Mouse (Mus musculus) ovary, postnatal 36 days (tissue): ENCODE data around the gene Slc17a7.
"Not testable (repeated sequence)": the region's sequence is repeated elsewhere in the genome, so short reads cannot be mapped to it uniquely, and the experiment has no call there.

Experiments
- DNase-seq: peaks from one replicate; pipeline ENCODE4 v3.0.0; 2022; ENCODE audit warnings: low spot score, mixed read lengths

Slc17a7 gene

GRCm38 (mm10) chr7:45133446-45134159 is 30.1 kb upstream of the Slc17a7 start:
- no peak for DNase-seq

GRCm38 (mm10) chr7:45134544-45135026 is 29.2 kb upstream of the Slc17a7 start:
- no peak for DNase-seq

- DNase-seq = no peak
Observed at GRCm38 (mm10) chr7:45135370-45135769, 28.4 kb upstream of the Slc17a7 start.

GRCm38 (mm10) chr7:45135993-45136567 is 27.7 kb upstream of the Slc17a7 start, which contains the start of the genes Gm45713 and Flt3l:
Gene Gm45713, minus strand, starts transcription at chr7:45136231.
Gene Flt3l, minus strand, starts transcription at chr7:45136432.
- DNase-seq = peak; percentile 87

GRCm38 (mm10) chr7:45137171-45138006 is 26.4 kb upstream of the Slc17a7 start:
- DNase-seq = no peak

- DNase-seq = no peak
Observed at GRCm38 (mm10) chr7:45138403-45138802, 25.3 kb upstream of the Slc17a7 start.

- DNase-seq = no peak
Observed at GRCm38 (mm10) chr7:45139904-45140723, 23.6 kb upstream of the Slc17a7 start.

- no peak for DNase-seq
Observed at GRCm38 (mm10) chr7:45141319-45141718, 22.4 kb upstream of the Slc17a7 start.

GRCm38 (mm10) chr7:45141914-45142313 is 21.8 kb upstream of the Slc17a7 start:
- no peak for DNase-seq

GRCm38 (mm10) chr7:45144368-45145174 is 19.2 kb upstream of the Slc17a7 start:
- no peak for DNase-seq

- DNase-seq = no peak
Observed at GRCm38 (mm10) chr7:45145460-45145859, 18.3 kb upstream of the Slc17a7 start.

GRCm38 (mm10) chr7:45147267-45147666 is 16.5 kb upstream of the Slc17a7 start:
- DNase-seq = no peak

- DNase-seq = no peak
Observed at GRCm38 (mm10) chr7:45147899-45148298, 15.8 kb upstream of the Slc17a7 start.

GRCm38 (mm10) chr7:45148534-45149098 is 15.1 kb upstream of the Slc17a7 start:
- no peak for DNase-seq

- no peak for DNase-seq
Observed at GRCm38 (mm10) chr7:45149545-45149944, 14.2 kb upstream of the Slc17a7 start.

GRCm38 (mm10) chr7:45150321-45150720 is 13.4 kb upstream of the Slc17a7 start:
- no peak for DNase-seq

- peak; percentile 46 for DNase-seq
Observed at GRCm38 (mm10) chr7:45151303-45151702, 12.4 kb upstream of the Slc17a7 start.

GRCm38 (mm10) chr7:45153052-45153451 is 10.7 kb upstream of the Slc17a7 start:
- DNase-seq = not testable (repeated sequence)

GRCm38 (mm10) chr7:45153586-45153985 is 10.2 kb upstream of the Slc17a7 start:
- DNase-seq = no peak
